Mouse (Mus musculus) CH12.LX (cell line): ENCODE measurements around the gene Sac3d1.

ENCODE experiments used
- CTCF ChIP-seq, 2 experiments: IDR thresholded peaks in 1 of 2; conservative IDR thresholded peaks in 1 of 2; 2 replicates each; pipeline ENCODE4 v1.5.1; 2011 to 2012; ENCODE audit warnings: low read depth in 2 of 2, low read length in 2 of 2, improper control_type of control experiment in 1 of 2, inconsistent platforms in 1 of 2, mild to moderate bottlenecking in 1 of 2, moderate library complexity in 1 of 2
- EP300 ChIP-seq: IDR thresholded peaks from 2 replicates; pipeline ENCODE4 v1.6.1; 2011; ENCODE audit warnings: low read length, improper control_type of control experiment
- MAX ChIP-seq: IDR thresholded peaks from 2 replicates; pipeline ENCODE4 v1.6.1; 2011; ENCODE audit warnings: low read length, improper control_type of control experiment
- MXI1 ChIP-seq: IDR thresholded peaks from 2 replicates; pipeline ENCODE4 v1.6.1; 2011; ENCODE audit warnings: mild to moderate bottlenecking, low read depth, low read length, improper control_type of control experiment
- NELFE ChIP-seq: IDR thresholded peaks from 2 replicates; pipeline ENCODE4 v1.6.1; 2011; ENCODE audit warnings: low read depth, low read length, improper control_type of control experiment
- POLR2A ChIP-seq: IDR thresholded peaks from 2 replicates; pipeline ENCODE4 v1.6.1; 2011; ENCODE audit warnings: low read depth, mild to moderate bottlenecking, improper control_type of control experiment, low read length
- POLR2AphosphoS2 ChIP-seq: IDR thresholded peaks from 2 replicates; pipeline ENCODE4 v1.6.1; 2011; ENCODE audit warnings: low read depth, low read length, improper control_type of control experiment
- TCF12 ChIP-seq: IDR thresholded peaks from 2 replicates; pipeline ENCODE4 v1.6.1; 2014; ENCODE audit warnings: low read depth, mild to moderate bottlenecking, inconsistent platforms, low read length, improper control_type of control experiment
- USF1 ChIP-seq: IDR thresholded peaks from 2 replicates; pipeline ENCODE4 v1.6.1; 2014; ENCODE audit warnings: low read depth, mild to moderate bottlenecking, inconsistent platforms, low read length, improper control_type of control experiment
- ZC3H11A ChIP-seq: IDR thresholded peaks from 2 replicates; pipeline ENCODE4 v1.6.1; 2012; ENCODE audit warnings: low read depth, mild to moderate bottlenecking, inconsistent platforms, low read length, improper control_type of control experiment
- ZKSCAN1 ChIP-seq: IDR thresholded peaks from 2 replicates; pipeline ENCODE4 v1.6.1; 2012; ENCODE audit warnings: low read depth, inconsistent platforms, low read length, improper control_type of control experiment, borderline replicate concordance
- ZNF384 ChIP-seq: IDR thresholded peaks from 2 replicates; pipeline ENCODE4 v1.6.1; 2012; ENCODE audit warnings: low read depth, low read length, improper control_type of control experiment, inconsistent platforms

- TF ChIP-seq CTCF (conservative IDR thresholded peaks at IDR 0.05 in 1 of 2, IDR thresholded peaks at IDR 0.05 in 1 of 2; ENCODE audit: low read depth in 2 of 2, low read length in 2 of 2) (no peak), POLR2A (no peak), ZC3H11A (no peak), NELFE (no peak), USF1 (no peak), MAX (no peak), EP300 (no peak), TCF12 (no peak), ZNF384 (no peak), POLR2AphosphoS2 (no peak), MXI1 (no peak), ZKSCAN1 (no peak)
Measured at GRCm38 (mm10) chr19:6104476-6104875, 14.0 kb downstream of the Sac3d1 start.
